Mouse (Mus musculus): ENCODE measurements around the gene Nfasc.

Gene Nfasc

DNA sequence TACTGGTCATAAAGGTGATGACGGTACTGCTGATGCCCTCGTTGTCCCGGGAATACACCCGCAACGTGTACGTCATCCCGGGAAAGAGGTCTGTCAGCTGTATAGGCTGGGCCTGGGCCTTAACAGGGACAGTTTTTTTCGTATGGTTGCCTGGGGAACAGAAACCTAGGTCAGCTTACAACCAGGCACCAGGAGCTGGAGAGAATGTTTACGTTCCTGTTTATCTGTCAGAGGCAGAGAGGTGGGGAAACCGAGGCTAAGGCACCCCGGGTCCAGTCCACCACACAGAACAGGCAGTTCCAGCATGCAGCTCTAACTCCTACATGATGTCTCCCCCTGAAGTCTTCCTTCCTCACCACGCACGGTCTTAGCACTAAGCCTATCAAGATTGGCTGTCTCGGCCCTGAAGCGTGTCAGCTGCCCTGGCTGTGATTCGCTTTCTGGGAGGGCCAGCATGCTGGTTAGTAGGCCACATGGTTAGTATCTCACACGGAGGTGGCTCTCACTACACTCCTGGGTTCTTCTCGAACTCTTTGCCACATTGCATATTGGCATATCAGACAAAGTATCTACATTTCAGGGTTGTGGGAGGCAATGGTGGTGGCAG, 158.5 kb downstream of the Nfasc start:
- 66% methylated on average over 18 of the region's 18 CpGs for WGBS

DNA sequence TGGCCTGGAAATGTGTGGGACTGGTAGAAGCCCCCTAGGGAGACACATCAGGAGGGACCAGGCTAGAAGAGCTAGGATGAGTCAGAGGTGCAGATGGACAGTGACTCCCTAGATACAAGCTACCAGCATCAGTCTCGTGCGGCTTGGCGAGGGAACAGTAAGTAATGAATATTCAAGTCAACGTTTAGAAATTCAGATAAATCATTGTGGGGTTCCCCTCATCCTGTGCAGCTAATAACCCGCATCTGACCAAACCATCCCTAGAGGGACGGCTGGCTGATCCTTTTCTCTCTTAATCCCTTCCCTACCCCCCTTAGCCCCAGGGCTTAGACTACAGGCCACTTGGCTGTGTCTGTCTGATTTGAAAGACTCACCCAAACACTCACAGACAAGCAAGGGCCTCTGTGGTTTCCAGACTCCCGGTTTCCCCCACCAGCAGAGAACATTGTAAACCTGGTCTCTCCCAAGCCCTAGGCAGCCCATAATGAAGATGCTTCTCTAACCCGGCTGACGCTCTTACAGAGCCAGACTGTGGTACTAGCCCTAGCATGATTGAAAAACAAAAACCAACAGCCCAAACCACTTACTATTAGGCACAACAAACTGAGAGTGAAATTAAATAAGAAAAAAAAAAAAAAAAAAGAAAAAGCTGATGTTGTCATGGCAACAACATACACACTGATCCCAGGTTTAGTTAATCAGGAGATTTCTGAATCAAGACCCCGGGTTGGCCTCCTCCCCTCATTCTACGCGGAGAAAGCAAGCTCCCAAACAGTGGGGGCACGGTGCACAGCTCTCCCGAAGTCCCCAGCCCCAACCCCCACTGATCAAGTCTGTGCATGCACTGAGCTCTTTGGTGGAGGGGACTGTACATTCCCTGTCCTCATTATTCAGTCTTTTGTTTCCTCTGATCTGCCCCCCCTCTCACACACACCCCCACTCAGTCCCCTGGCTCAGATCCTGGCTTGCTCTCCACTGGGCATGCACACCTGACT, 159.5 kb downstream of the Nfasc start:
- 45% methylated on average over 14 of the region's 14 CpGs for WGBS

DNA sequence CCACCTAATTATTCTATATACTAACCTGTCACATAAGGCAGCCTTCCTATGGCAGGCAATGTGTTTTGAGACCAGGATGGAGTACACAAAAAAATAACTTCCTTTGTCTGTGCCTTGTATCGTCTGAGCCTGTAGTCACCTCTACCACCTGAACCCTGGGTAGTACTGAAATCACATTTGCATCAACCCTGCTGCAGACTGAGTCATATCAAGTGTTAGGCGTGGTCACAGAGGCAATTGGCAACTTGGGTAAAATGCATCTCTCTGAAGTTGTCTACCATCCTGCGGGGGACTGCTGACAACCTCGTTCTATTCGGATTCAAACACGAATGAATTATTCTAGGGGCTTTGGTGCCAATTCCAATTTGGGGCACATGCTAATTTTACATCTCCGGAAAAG, 161.5 kb downstream of the Nfasc start:
- WGBS = 60% methylated on average over 7 of the region's 7 CpGs

DNA sequence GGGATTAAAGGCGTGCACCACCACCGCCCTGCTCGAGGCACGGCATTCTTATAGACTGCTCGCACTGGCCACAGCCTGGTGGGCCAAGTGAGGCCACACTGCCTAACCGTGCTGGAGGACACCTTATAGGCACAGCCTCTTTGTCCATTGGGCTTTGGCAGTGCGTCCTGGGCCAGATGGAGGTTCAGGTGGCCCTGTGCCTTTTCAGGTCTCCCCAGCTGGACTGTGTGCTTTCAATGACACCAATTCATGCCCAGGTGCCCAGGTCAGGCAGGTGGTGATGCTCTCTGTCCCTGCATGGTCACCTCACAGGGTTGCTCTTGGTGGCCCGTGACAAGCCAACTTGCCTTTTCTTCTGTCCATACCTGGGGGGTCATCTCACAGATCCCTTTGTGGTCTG, 164.8 kb downstream of the Nfasc start:
- 91% methylated on average over 8 of the region's 8 CpGs for WGBS

DNA sequence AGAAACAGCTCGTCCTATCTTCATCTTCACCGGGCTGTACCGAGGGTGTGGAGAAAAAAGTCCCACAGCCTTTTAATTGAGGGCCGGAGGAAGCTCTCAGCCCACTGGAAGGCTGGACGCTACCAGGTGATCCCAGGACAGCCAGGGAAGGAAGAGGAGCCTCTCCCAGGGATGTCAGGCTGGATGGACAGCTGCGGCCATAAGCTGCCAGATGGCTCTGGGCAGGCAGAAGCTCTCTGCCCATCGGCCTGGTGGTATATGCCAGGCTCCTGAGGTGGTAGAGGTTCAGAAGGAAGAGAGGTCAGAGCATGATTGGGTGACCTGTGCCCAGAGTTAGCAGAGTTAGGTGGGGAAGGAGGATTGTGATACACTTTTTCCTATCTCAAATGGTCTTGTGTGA, 168.7 kb downstream of the Nfasc start:
- WGBS = 88% methylated on average over 7 of the region's 7 CpGs

DNA sequence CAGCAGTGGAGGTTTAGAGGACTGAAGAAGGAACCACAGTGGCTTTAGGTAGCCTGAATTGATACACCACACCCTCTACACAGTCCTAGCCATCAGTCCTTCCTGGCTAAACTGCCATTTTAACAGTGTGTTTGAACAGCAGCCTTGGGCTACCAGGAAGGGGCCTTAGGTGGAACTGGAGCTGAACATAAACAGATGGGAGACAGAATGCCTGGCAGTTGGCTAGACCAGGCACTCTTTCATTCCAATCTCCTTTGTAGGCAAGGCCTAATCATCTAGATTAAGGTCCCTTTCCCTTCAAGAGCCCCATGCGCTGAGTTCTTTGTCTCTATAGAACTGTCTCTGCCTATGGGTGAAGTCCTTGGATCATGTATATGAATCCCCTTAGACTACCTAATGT, 170.0 kb downstream of the Nfasc start:
- WGBS = 100% methylated on average over 1 of the region's 1 CpGs

DNA sequence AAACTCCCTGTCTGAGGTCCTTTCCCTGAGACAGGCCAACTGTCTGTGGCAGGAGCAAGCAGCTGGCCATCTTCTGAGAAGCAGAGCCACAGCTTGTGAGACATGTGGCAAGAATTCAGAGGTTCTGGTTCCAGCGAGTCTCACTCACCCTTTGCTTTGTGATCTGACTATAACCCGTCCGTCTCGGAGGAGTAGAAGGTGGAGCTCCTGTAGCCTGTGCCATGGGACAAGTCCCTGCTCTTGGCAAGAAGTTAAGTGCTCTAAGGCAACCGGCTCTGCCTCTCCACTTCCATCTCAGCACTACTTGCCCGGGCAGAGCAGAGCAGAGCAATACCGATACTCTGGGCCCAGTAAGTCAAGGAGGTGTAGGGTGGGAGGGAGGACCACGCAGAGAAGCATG, 170.7 kb downstream of the Nfasc start:
- 73% methylated on average over 8 of the region's 8 CpGs for WGBS

DNA sequence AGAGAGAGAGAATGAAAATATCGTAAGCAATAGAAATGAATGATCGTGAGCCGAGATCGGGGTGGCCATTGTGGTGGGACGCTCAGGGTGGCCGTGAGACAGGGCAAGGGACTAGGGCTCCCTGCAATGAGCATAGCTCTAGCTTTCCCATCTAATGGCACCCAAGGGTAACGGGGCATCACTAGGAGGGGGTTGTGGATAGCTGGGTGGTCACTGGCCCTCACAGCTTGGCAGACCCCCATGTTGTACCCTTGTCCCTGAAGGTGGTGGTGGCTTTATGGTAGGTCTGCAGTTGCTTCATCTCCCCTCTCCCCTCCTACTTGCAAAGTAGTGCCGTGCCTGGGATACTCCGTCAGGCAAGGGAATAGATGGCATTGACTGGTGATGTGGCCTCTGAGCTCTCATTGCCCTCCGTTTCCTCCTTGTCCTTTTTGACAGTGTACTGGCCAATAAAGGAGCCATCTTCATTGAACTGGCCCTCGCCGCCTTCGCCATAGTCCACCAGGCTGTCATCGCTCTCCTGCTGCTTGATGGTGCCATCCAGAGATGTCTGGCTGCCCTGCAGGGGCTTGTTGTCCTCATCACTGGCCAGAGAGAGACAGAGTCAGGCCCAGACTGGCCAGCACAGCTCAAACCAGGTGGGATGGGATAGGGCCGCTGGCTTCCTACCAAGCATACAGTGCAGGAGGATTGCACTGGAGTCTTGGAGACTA, 171.4 kb downstream of the Nfasc start:
- 85% methylated on average over 15 of the region's 15 CpGs for WGBS

DNA sequence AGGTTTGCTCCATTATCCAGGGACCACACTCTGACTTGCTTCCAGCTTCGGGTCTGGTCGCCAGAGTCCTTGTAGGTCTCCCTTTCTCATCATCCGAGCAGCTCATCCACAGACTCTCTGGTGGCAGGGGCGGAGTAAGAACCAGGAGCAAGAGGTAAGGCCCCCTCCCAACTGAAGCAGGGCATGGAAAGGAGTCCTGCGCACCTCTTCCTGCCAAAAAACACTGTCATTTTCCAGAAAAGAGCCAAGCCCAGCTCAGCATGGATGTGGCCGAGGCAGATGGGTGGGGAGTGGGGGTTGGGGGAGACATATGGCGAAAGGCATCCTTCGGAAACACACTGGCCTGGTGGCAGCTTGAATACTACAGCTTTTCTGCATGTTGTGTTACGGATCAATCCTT, 172.1 kb downstream of the Nfasc start:
- WGBS = 53% methylated on average over 9 of the region's 9 CpGs

DNA sequence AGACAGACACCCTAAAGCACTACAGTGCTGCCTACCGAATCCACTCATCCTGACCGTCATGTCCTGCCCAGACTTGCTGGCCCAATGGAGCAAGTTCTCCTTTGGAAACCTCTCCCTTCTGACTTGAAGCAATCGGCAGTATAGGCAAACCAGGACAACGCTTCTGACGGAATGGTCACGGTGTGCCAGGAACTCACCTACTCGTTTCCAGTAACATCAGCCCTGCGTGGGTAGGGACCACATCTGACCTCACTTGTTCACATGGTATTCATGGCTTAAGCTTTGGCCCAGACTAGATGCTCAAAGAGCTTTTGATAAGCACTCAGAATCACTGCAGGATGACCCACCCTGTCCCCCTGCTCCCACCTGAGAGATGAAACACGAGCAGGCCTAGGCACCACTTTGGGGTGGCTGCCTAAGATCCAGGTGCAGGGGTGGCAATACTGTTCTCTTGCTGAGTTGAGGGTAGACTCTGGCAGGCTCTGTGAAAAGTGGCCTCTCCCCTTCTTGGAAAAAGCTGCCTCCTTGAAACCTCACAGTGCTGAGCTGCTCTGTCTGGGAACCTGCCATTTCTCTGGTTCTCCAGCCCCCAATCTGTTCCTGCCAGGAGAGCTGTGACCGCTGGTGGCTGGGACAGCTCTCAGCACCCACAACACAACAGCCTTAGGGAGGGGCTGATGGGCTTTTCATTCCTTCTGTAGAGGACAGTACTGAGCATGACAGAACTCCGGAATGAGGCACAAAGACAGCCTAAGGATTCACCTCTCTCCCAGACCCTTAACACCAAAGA, 174.1 kb downstream of the Nfasc start:
- 47% methylated on average over 11 of the region's 11 CpGs for WGBS

DNA sequence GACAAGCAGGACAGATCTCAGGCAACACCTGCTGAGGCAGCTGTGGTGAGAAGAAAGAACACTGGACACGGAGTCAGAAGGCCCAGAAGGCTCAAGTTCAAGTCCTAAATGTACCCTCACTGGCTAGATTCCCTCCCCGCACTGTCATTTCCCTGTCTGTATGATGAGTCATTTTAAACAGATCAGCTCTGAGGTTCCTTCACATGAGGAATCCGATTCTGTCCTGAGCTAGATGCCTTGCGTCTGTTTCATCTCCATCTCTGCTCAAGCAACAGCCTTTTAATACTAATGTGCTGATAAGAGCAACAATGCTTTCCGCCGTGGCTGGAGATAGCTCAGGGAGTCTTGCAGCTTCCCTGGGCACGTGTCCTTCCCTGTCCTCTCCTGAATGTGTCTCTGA, 175.8 kb downstream of the Nfasc start:
- WGBS = 36% methylated on average over 7 of the region's 7 CpGs

DNA sequence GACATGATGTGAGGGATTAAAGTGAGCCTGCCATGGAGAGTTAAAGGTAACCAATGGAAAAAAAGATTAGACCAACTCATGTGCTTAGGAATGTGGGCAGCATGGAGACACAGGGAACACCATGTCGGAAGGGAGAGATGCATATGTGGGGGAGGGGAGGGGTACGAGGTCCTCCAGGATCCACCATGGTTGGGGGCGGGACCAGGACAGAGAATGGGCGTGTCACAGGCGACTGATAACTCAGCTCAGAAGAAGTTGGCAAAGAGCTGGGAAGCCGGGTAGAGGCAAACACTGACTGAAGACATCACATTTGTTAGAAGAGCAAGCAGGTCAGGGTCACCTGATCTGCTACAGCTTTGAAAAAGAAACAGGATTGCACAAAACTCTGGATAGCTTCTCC, 176.7 kb downstream of the Nfasc start:
- 36% methylated on average over 6 of the region's 6 CpGs for WGBS

DNA sequence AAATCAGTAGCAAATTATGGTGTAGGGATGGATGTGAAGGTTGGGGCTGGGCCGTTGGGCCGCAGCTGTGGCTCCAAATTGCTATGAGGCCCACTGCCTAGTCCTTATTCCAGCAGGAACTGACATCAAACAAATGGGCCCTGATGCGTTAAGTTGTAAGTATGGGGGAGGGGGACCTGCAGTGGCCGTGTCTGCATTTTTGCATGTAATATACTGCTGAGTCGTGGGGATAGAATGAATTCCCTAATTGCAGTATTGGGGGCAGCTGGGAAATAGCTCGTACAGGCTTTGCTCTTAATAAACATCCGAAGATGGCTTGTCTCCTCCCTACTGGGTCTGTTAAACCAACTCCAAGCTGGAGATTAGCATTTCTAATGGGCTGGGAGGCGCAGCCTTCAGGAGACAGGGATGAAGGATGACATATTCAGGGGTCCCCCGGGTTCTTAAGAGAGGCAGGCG, 179.2 kb downstream of the Nfasc start:
- 52% methylated on average over 10 of the region's 10 CpGs for WGBS

DNA sequence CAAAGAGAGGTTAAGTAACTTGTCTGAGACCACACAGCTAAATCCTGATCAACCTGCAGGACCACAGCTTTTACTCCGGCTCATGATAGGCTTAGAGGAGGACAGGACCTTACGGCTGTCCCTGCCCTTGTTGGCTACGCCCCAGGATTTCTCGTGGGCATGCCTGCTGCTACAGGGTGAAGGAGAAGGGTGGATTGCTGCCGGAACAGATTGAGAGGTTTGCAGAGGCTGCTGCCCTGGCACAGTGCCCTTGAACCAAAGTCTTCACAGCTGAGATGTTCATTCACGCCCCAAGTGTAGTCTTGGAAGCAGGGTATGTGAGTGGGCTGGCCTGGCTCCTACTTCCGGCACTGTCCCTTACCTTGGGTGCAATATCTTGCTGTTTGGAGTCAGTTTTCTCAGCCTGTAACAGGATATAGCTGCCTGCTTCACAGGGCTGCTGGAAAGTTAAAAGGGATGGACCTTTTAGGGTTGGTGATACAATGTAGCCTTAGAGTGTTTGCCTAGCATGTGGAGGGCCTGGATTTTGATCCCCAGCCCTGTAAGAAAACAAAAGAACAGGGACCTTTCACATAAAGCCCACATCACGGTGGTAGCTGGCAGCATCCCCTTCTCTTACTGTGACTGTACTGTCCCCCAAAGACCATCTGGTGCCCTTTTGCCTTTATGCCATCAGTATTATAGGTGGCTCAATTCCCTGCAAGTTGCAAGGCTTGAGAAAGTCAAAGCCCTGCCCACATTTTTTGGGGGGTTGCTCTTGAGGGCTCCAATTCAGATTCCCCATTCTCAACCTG, 180.5 kb downstream of the Nfasc start:
- WGBS = 57% methylated on average over 8 of the region's 8 CpGs

DNA sequence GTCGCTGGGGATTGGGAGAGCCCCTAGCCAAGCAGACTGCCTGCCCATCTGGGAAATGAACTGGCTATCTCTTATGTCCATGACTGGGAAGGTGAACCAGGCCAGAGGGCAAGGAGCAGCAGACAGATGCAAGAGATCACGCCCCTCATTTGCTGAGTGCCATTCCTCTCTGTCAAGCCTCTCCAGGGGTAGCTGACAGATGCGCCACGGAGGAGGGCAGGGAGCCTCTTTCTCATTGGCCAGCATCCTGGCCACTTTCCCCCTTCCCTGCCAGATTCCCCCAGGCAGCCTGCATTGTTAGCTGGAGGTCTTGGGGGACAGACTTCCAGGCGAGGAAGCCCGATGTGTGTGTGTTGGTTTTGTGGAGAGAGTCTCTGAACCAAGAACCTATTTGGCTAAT, 182.6 kb downstream of the Nfasc start:
- WGBS = 63% methylated on average over 6 of the region's 6 CpGs

DNA sequence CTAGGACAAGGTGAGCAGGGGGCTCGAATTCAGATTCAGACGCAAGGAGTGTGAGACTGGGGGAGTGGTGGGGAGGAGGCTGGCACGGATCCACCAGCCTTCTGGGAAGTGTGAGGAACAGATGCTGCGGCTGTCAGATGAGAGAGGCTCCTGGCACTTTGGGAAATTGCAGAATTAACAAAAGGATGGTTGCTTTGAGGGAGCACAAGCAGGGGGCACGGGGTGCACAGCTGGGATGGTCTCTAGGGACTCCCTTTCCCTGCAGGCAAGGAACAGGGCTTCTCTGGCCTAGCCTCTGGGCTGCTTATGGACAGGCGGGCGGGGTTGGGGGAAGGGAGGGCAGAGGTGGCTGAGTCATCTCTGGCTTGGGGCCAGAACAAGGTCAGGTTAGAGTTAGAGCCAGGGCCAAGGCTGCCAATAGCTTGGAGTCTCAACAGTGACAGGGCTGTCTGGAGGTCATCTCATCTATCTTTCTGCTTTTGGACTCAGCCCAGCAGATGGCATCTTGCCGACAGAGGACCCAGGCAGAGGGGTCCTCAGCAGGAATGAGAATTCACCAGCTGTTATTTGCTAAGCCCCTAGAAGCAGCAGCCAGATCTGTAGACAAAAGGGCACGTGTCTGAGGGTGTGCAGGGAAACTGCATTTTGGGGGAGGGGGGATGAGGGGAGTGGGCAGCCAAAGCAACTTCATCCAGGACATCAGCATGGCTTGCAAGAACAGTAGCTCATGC, 183.5 kb downstream of the Nfasc start:
- 16% methylated on average over 9 of the region's 9 CpGs for WGBS

DNA sequence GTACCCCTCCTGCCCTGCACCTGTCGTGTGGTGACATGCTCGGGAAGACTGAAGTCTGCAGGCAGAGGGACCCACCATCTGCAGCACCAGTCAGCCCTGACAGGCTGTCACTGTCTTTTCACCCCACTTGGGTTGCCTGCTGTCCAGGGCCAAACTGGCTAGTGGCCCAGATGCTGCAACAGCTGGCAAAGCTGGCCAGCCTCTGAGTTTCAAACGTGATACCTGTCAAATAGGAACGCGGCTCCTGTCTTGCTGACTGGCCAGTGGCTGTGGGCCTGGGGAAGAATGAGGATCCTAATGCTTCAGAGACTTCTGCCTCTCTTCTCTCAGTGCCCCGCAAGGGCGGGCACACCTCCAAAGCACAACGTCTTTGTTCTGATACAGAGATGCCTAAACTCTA, 197.8 kb downstream of the Nfasc start:
- 62% methylated on average over 8 of the region's 8 CpGs for WGBS

DNA sequence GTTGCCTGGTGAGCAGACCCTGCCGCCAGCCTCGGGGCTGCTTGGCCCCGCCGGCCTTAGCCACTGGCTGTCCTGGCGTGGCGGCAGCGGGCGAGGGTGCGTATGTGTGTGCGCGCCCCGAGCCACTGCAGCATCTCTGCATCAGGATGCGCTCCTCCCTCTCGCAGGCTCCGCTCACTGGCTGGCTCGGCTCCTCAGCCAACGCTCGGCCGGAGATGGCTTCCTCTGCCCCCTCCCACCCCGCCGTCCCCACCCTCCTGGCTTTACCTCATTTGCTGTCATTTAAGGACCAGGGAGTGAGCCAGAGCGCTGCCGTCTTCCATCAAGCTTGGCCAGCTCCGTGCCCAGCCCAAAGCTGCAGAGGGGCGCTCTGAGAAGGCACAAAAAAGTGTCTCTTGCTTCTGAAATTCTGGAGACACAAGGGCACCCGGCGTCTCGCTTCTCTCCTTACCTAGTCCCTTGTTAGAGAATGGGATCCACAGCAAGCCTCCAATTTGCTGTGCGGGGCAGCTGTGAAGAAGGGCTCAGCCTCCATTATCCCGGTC, 198.8 kb downstream of the Nfasc start, which contains the start of gene Cntn2:
Gene Cntn2 (minus strand): TSS at position 495 of the 545 bp plus-strand sequence.
- WGBS = 2% methylated on average over 30 of the region's 30 CpGs

DNA sequence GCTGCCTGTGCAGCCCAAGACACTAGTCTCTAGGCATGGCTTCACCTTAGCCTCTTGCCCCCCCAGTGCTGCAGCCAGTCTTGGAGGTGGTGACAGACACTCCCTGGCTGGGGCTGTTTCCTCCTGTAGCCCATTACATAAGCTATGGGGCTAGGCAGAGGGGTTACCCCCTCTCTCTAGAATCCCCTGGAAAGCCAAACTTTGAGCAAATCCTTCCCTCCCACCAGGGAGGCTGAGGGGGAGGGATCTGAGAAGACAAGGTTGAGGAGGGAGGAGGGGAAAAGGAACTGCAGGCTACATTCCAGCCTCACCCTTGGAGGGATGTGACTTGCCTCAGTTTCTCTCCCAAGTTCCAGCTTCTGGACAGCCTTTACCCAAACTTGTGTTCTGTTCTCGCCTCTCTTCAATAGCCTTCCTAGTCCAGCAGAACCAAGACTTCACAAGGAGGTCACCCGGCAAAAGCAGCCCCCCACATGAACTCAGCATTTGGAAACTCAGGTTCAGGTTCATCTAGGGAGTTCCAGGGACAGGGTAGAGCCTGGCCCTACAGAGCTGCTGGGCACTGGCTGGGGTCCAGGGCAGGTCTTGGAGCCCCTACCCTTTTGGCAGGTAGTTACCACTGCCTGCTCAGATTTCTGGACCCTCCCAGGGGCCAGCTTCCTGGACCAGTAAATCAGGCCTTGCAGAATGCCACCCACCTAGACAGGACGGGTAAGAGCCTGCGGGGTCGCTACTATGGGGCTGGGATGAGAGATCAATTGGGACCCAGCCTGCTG, 199.6 kb downstream of the Nfasc start:
- WGBS = 10% methylated on average over 5 of the region's 5 CpGs
